Mouse (Mus musculus) lung, adult 2 months (tissue): ENCODE results near the gene Rph3a. TPM values are rescaled to one million over a fixed set of nuclear protein-coding genes. Genes with fewer than 3 reads are reported as not detected.
"Not testable (repeated sequence)": the region's sequence is repeated elsewhere in the genome, so short reads cannot be mapped to it uniquely, and the experiment has no call there.

ENCODE experiments used
- DNase-seq: peaks from one replicate; pipeline ENCODE4 v3.0.0; 2022
- H3K4me1 ChIP-seq: fragments of 200-500 bp; 2 replicates; pipeline ENCODE4 v1.6.1; 2011; ENCODE audit warnings: low read length; ENCODE audit not compliant: control insufficient read depth, insufficient read depth
- H3K4me3 ChIP-seq: fragments of 200-500 bp; replicated peaks from 2 replicates; pipeline ENCODE3; 2011; ENCODE audit warnings: low read depth, mild to moderate bottlenecking, control low read depth, low read length; ENCODE audit errors: extremely low read depth
- CTCF ChIP-seq: fragments of 200-500 bp; IDR thresholded peaks from 2 replicates; pipeline ENCODE4 v1.5.1; 2011; ENCODE audit warnings: mild to moderate bottlenecking, low read length, control low read depth; ENCODE audit not compliant: insufficient read depth
- POLR2A ChIP-seq: fragments of 200-500 bp; IDR thresholded peaks from 2 replicates; pipeline ENCODE4 v1.6.1; 2011; ENCODE audit warnings: low read depth, mild to moderate bottlenecking, control low read depth, low read length, borderline replicate concordance; ENCODE audit errors: extremely low read depth
- WGBS: fragments of 180-500 bp; shearing (Covaris S2); methylation state at CpG from one replicate; pipeline ENCODE4 v1.1.7; 2018; 5-methylcytosine and 5-hydroxymethylcytosine counted together
- polyA plus RNA-seq: library from polyadenylated mRNA; depleted of rRNA; stranded (reverse); fragments of >200 nt; gene quantifications from 2 replicates; pipeline ENCODE4 v1.2.3, GENCODE M21; 2012

The Rph3a gene
- polyA plus RNA-seq, 1 experiment = not detected

- Histone ChIP-seq H3K4me3 (no peak overlapping the region), H3K4me1 (no peaks in the 10 kb centered on the region)
- WGBS = 82% methylated on average over 4 of the region's 4 CpGs
- DNase-seq = no peak
- TF ChIP-seq CTCF (no peak), POLR2A (no peak)
These were observed 43.7 kb downstream of the Rph3a start for GRCm38 (mm10) chr5:120966156-120966555.

- 47% methylated on average over 4 of the region's 4 CpGs for WGBS
- no peak overlapping the region for H3K4me3 ChIP-seq
- TF ChIP-seq CTCF (no peak), POLR2A (no peak)
- DNase-seq = no peak
- H3K4me1 ChIP-seq = no peaks in the 10 kb centered on the region
These were observed 48.9 kb downstream of the Rph3a start for GRCm38 (mm10) chr5:120961004-120961403.

- H3K4me3 ChIP-seq = no peak overlapping the region
- no peak for DNase-seq
- TF ChIP-seq CTCF (peak; percentile 62), POLR2A (no peak)
- no peaks in the 10 kb centered on the region for H3K4me1 ChIP-seq
- WGBS = 21% methylated on average over 5 of the region's 5 CpGs
These were observed 55.9 kb downstream of the Rph3a start for GRCm38 (mm10) chr5:120953974-120954373.

GRCm38 (mm10) chr5:120952242-120952770 is 57.6 kb downstream of the Rph3a start:
- H3K4me1 ChIP-seq = no peaks in the 10 kb centered on the region
- 58% methylated on average over 10 of the region's 10 CpGs for WGBS
- TF ChIP-seq CTCF = no peak
- TF ChIP-seq POLR2A = no peak
- no peak for DNase-seq
- no peak overlapping the region for H3K4me3 ChIP-seq

- H3K4me1 ChIP-seq = no peaks in the 10 kb centered on the region
- H3K4me3 ChIP-seq = no peak overlapping the region
- WGBS = 60% methylated on average over 10 of the region's 10 CpGs
- DNase-seq = no peak
- TF ChIP-seq CTCF (no peak), POLR2A (no peak)
These were observed 67.8 kb downstream of the Rph3a start for GRCm38 (mm10) chr5:120942076-120942475.

- Histone ChIP-seq H3K4me1 (no peaks in the 10 kb centered on the region), H3K4me3 (no peak overlapping the region)
- TF ChIP-seq CTCF = no peak
- no peak for TF ChIP-seq POLR2A
- WGBS = 41% methylated on average over 8 of the region's 8 CpGs
- no peak for DNase-seq
These were observed 71.3 kb downstream of the Rph3a start for GRCm38 (mm10) chr5:120938586-120938985.

- H3K4me1 ChIP-seq = no peaks in the 10 kb centered on the region
- no peak overlapping the region for H3K4me3 ChIP-seq
- 70% methylated on average over 4 of the region's 4 CpGs for WGBS
- no peak for DNase-seq
- TF ChIP-seq POLR2A = no peak
- TF ChIP-seq CTCF = no peak
These were observed 72.1 kb downstream of the Rph3a start for GRCm38 (mm10) chr5:120937841-120938240.

GRCm38 (mm10) chr5:120933966-120934365 is 75.9 kb downstream of the Rph3a start:
- no peak for TF ChIP-seq CTCF
- no peak for TF ChIP-seq POLR2A
- DNase-seq = no peak
- WGBS = 29% methylated on average over 5 of the region's 5 CpGs
- Histone ChIP-seq H3K4me1 (no peaks in the 10 kb centered on the region), H3K4me3 (no peak overlapping the region)

GRCm38 (mm10) chr5:120927036-120927435 is 82.9 kb downstream of the Rph3a start:
- TF ChIP-seq CTCF = peak; percentile 11; the same call in 1 of the 2 replicates
- no peak for TF ChIP-seq POLR2A
- H3K4me1 ChIP-seq = no peaks in the 10 kb centered on the region
- H3K4me3 ChIP-seq = no peak overlapping the region
- 3% methylated on average over 1 of the region's 1 CpGs for WGBS
- DNase-seq = no peak

GRCm38 (mm10) chr5:120926311-120926710 is 83.6 kb downstream of the Rph3a start:
- H3K4me3 ChIP-seq, DNase-seq, H3K4me1 ChIP-seq: not testable (repeated sequence)
- 44% methylated on average over 2 of the region's 2 CpGs for WGBS

GRCm38 (mm10) chr5:120924520-120924919 is 85.4 kb downstream of the Rph3a start:
- DNase-seq, H3K4me1 ChIP-seq, H3K4me3 ChIP-seq: not testable (repeated sequence)
- WGBS = 58% methylated on average over 4 of the region's 4 CpGs
